Mouse (Mus musculus): ENCODE data around the gene AK157302. TPM values are rescaled to one million over a fixed set of nuclear protein-coding genes. Genes with fewer than 3 reads are reported as not detected.

The AK157302 gene
- polyA plus RNA-seq, 1 experiment: 0.34 TPM

DNA sequence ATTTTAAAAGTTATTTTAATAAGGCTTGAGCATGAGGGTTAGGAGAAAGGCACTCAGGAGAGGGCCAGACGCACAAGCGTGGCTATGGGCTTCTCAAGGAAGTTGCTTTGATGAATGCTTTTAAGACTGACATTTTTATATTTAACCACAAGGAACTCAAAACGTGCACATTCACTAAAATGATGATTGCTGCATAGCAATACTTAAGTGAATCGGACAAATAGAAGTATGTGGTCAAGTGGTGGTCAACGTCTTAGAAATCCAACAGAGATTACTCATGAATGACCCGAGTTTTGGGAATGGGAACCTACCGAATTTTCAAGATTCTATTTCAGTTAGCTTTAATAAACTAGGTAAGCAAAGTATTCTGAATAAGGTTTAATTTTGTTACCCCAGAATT lies 35.1 kb downstream of the AK157302 start:
- peak overlapping the region; percentile 23; the same call in 1 of the 2 replicates for H3K4me3 ChIP-seq (ENCODE audit: insufficient read depth, low read length)
- TF ChIP-seq CTCF (IDR thresholded peaks at IDR 0.05; ENCODE audit: low read depth, low read length) (no peak), POLR2A (IDR thresholded peaks at IDR 0.05; ENCODE audit: borderline replicate concordance, low read depth, low read length) (no peak)
- no peak overlapping the region for H3K27ac ChIP-seq (ENCODE audit: insufficient read depth, low read depth, low read length)
- H3K4me1 ChIP-seq (ENCODE audit: control insufficient read depth, insufficient read depth, low read length): peaks cover 2% of the 10 kb centered on the region; the same call in 1 of the 2 replicates

DNA sequence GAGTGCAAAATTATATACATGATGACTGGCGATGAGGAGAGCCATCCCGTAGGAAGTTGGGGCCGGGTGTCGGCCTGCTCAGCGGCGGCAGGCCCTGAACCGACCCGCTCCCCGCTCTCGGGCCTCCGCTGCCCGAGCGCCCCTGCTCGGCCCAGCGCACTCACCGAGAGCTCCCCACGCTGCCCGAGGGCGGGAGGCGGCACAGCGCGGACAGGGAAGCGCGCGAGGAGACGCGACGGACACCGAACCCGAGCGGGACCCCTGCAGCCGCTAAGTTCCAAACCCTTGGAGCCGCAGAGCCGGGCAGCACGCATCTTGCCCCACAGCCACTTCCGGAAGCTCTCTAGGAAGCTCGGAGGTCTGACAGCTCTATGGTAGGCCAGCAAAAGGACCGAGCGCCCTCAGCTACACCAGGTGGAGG lies 35.8 kb downstream of the AK157302 start, which contains the start of gene Zkscan8:
Zkscan8 (minus strand) TSS at position 340 of the 421 bp plus-strand sequence.
- Histone ChIP-seq H3K27ac (ENCODE audit: insufficient read depth, low read depth, low read length) (peak within 1 kb of the TSS; percentile 73), H3K4me1 (ENCODE audit: control insufficient read depth, insufficient read depth, low read length) (peaks cover 2% of the 10 kb centered on the region; the same call in 1 of the 2 replicates), H3K4me3 (ENCODE audit: insufficient read depth, low read length) (peak within 1 kb of the TSS; percentile 98)
- TF ChIP-seq POLR2A (IDR thresholded peaks at IDR 0.05; ENCODE audit: borderline replicate concordance, low read depth, low read length) (no peak), CTCF (IDR thresholded peaks at IDR 0.05; ENCODE audit: low read depth, low read length) (no peak)

GRCm38 (mm10) chr13:21542708-21543107 lies 47.7 kb downstream of the AK157302 start, which contains the start of gene Olfr1366:
TSS of gene Olfr1366 (minus strand) at chr13:21542808.
- TF ChIP-seq POLR2A (IDR thresholded peaks at IDR 0.05; ENCODE audit: borderline replicate concordance, low read depth, low read length) (no peak), CTCF (IDR thresholded peaks at IDR 0.05; ENCODE audit: low read depth, low read length) (no peak)
- H3K4me3 ChIP-seq (ENCODE audit: insufficient read depth, low read length): no peak within 1 kb of the TSS
- no peaks in the 10 kb centered on the region for H3K4me1 ChIP-seq (ENCODE audit: control insufficient read depth, insufficient read depth, low read length)
- H3K27ac ChIP-seq (ENCODE audit: insufficient read depth, low read depth, low read length): no peak within 1 kb of the TSS

Other genes starting within 250 kb of the AK157302 start
- not detected in 2 replicates for gene Gpx5, start 202.5 kb upstream of the AK157302 start, polyA plus RNA-seq (2012; ENCODE audit: insufficient read depth, insufficient read length, missing spikeins)
- gene Gpx6, start 183.1 kb upstream of the AK157302 start, polyA plus RNA-seq (2012; ENCODE audit: insufficient read depth, insufficient read length, missing spikeins): not detected in 2 replicates
- not detected in 2 replicates for gene Olfr1367, start 148.3 kb upstream of the AK157302 start, polyA plus RNA-seq (2012; ENCODE audit: insufficient read depth, insufficient read length, missing spikeins)
- 5.7 and 7.1 TPM in 2 replicates for gene Zscan12, start 132.4 kb upstream of the AK157302 start, polyA plus RNA-seq (2012; ENCODE audit: insufficient read depth, insufficient read length, missing spikeins)
- gene Zkscan3, start 92.5 kb upstream of the AK157302 start, polyA plus RNA-seq (2012; ENCODE audit: insufficient read depth, insufficient read length, missing spikeins): 54.9 and 59.3 TPM in 2 replicates
- gene Pgbd1, start 54.2 kb upstream of the AK157302 start, polyA plus RNA-seq (2012; ENCODE audit: insufficient read depth, insufficient read length, missing spikeins): 0.17 and 0.65 TPM in 2 replicates
- gene Zscan26, start 41.5 kb upstream of the AK157302 start, polyA plus RNA-seq (2012; ENCODE audit: insufficient read depth, insufficient read length, missing spikeins): 44.4 and 50.9 TPM in 2 replicates
- gene Nkapl, start 26.7 kb upstream of the AK157302 start, polyA plus RNA-seq (2012; ENCODE audit: insufficient read depth, insufficient read length, missing spikeins): 0.92 and 1.3 TPM in 2 replicates
- gene Zkscan4, start 16.3 kb upstream of the AK157302 start, polyA plus RNA-seq (2012; ENCODE audit: insufficient read depth, insufficient read length, missing spikeins): 1.5 and 2.6 TPM in 2 replicates
- not detected in 2 replicates for gene Gm10065, start 15.8 kb upstream of the AK157302 start, polyA plus RNA-seq (2012; ENCODE audit: insufficient read depth, insufficient read length, missing spikeins)
- 5.1 and 18.9 TPM in 2 replicates for gene Gm11273, start 6.2 kb downstream of the AK157302 start, polyA plus RNA-seq (2012; ENCODE audit: insufficient read depth, insufficient read length, missing spikeins)
- 5.6 and 5.8 TPM in 2 replicates for gene Zkscan8, start 35.9 kb downstream of the AK157302 start, polyA plus RNA-seq (2012; ENCODE audit: insufficient read depth, insufficient read length, missing spikeins)
- gene Olfr1366, start 47.6 kb downstream of the AK157302 start, polyA plus RNA-seq (2012; ENCODE audit: insufficient read depth, insufficient read length, missing spikeins): not detected in 2 replicates
- gene Olfr1535, start 64.7 kb downstream of the AK157302 start, polyA plus RNA-seq (2012; ENCODE audit: insufficient read depth, insufficient read length, missing spikeins): not detected in 2 replicates
- gene Olfr1364, start 86.5 kb downstream of the AK157302 start, polyA plus RNA-seq (2012; ENCODE audit: insufficient read depth, insufficient read length, missing spikeins): not detected in 2 replicates
- gene Olfr1362, start 118.8 kb downstream of the AK157302 start, polyA plus RNA-seq (2012; ENCODE audit: insufficient read depth, insufficient read length, missing spikeins): not detected in 2 replicates
- gene Olfr11, start 147.3 kb downstream of the AK157302 start, polyA plus RNA-seq (2012; ENCODE audit: insufficient read depth, insufficient read length, missing spikeins): not detected in 2 replicates
- gene Olfr1361, start 168.2 kb downstream of the AK157302 start, polyA plus RNA-seq (2012; ENCODE audit: insufficient read depth, insufficient read length, missing spikeins): 0.48 TPM in 1 of 2 replicates, not detected in the other
- not detected in 2 replicates for gene Olfr1360, start 182.2 kb downstream of the AK157302 start, polyA plus RNA-seq (2012; ENCODE audit: insufficient read depth, insufficient read length, missing spikeins)
- gene Olfr1359, start 202.9 kb downstream of the AK157302 start, polyA plus RNA-seq (2012; ENCODE audit: insufficient read depth, insufficient read length, missing spikeins): not detected in 2 replicates
- not detected in 2 replicates for gene Hist1h2bl, start 220.9 kb downstream of the AK157302 start, polyA plus RNA-seq (2012; ENCODE audit: insufficient read depth, insufficient read length, missing spikeins)
- 4.0 TPM in 1 of 2 replicates, not detected in the other for gene Hist1h2ai, start 221.2 kb downstream of the AK157302 start, polyA plus RNA-seq (2012; ENCODE audit: insufficient read depth, insufficient read length, missing spikeins)
- gene Hist1h3h, start 222.4 kb downstream of the AK157302 start, polyA plus RNA-seq (2012; ENCODE audit: insufficient read depth, insufficient read length, missing spikeins): 6.9 TPM in 1 of 2 replicates, not detected in the other
- 2.1 TPM in 1 of 2 replicates, not detected in the other for gene Hist1h2bm, start 226.8 kb downstream of the AK157302 start, polyA plus RNA-seq (2012; ENCODE audit: insufficient read depth, insufficient read length, missing spikeins)
- gene Hist1h4j, start 239.8 kb downstream of the AK157302 start, polyA plus RNA-seq (2012; ENCODE audit: insufficient read depth, insufficient read length, missing spikeins): 1.8 and 2.7 TPM in 2 replicates

Measured in bone marrow macrophage, adult 2 months (primary cell).